Mouse (Mus musculus): ENCODE measurements around the gene Gm11020. TPM values are rescaled to one million over a fixed set of nuclear protein-coding genes. Genes with fewer than 3 reads are reported as not detected.

Gene Gm11020
- polyA plus RNA-seq, 1 experiment from 2014 or later = not detected

Other genes with a start within 250 kb of the Gm11020 start
- gene Cdh5, start 219.9 kb upstream of the Gm11020 start, polyA plus RNA-seq (2014; fragmentation: Nextera tagmentation; extraction: Ambion mirVana) = 16.6 and 17.3 TPM in 2 replicates
- 9.3 and 10.8 TPM in 2 replicates for gene Bean1, start 151.1 kb upstream of the Gm11020 start, polyA plus RNA-seq (2014; fragmentation: Nextera tagmentation; extraction: Ambion mirVana)
- gene Tk2, start 73.0 kb upstream of the Gm11020 start, polyA plus RNA-seq (2014; fragmentation: Nextera tagmentation; extraction: Ambion mirVana) = 46.6 and 51.8 TPM in 2 replicates
- gene Cklf, start 70.7 kb upstream of the Gm11020 start, polyA plus RNA-seq (2014; fragmentation: Nextera tagmentation; extraction: Ambion mirVana) = 28.6 and 35.1 TPM in 2 replicates
- not detected in 2 replicates for gene Cmtm2a, start 28.4 kb upstream of the Gm11020 start, polyA plus RNA-seq (2014; fragmentation: Nextera tagmentation; extraction: Ambion mirVana)
- gene Gm45711, start 11.5 kb upstream of the Gm11020 start, polyA plus RNA-seq (2014; fragmentation: Nextera tagmentation; extraction: Ambion mirVana) = not detected in 2 replicates
- not detected in 2 replicates for gene Cmtm1, start 11.4 kb upstream of the Gm11020 start, polyA plus RNA-seq (2014; fragmentation: Nextera tagmentation; extraction: Ambion mirVana)
- gene Cmtm2b, start 663 bp downstream of the Gm11020 start, polyA plus RNA-seq (2014; fragmentation: Nextera tagmentation; extraction: Ambion mirVana) = not detected in 2 replicates
- 39.5 and 44.7 TPM in 2 replicates for gene Cmtm3, start 17.8 kb downstream of the Gm11020 start, polyA plus RNA-seq (2014; fragmentation: Nextera tagmentation; extraction: Ambion mirVana)
- gene Cmtm4, start 74.2 kb downstream of the Gm11020 start, polyA plus RNA-seq (2014; fragmentation: Nextera tagmentation; extraction: Ambion mirVana) = 3.5 and 3.8 TPM in 2 replicates
- gene Dync1li2, start 121.5 kb downstream of the Gm11020 start, polyA plus RNA-seq (2014; fragmentation: Nextera tagmentation; extraction: Ambion mirVana) = 89.9 and 96.5 TPM in 2 replicates
- 0.78 and 0.83 TPM in 2 replicates for gene Terb1, start 188.3 kb downstream of the Gm11020 start, polyA plus RNA-seq (2014; fragmentation: Nextera tagmentation; extraction: Ambion mirVana)
- 111 and 116 TPM in 2 replicates for gene Nae1, start 213.1 kb downstream of the Gm11020 start, polyA plus RNA-seq (2014; fragmentation: Nextera tagmentation; extraction: Ambion mirVana)
- gene Car7, start 213.1 kb downstream of the Gm11020 start, polyA plus RNA-seq (2014; fragmentation: Nextera tagmentation; extraction: Ambion mirVana) = 2.0 and 2.2 TPM in 2 replicates

Measured in hindbrain, embryonic 14.5 days (tissue).